Mouse (Mus musculus) hindbrain, embryonic 13.5 days (tissue): ENCODE results near the gene Bend3. TPM values are rescaled to one million over a fixed set of nuclear protein-coding genes. Genes with fewer than 3 reads are reported as not detected.
"Not testable (repeated sequence)": the region's sequence is repeated elsewhere in the genome, so short reads cannot be mapped to it uniquely, and the experiment has no call there.

Experiments used
- ATAC-seq: fragments of 200-750 bp; cut with Nextera tagmentation; 2 replicates; pipeline ENCODE4 v1.8.0; 2017; ENCODE audit warnings: moderate TSS enrichment; ENCODE audit not compliant: low FRiP score
- H3K27ac ChIP-seq: fragments of 300-500 bp; sonication (generic); 2 replicates; pipeline ENCODE4 v1.5.1; 2015; ENCODE audit warnings: inconsistent platforms, mild to moderate bottlenecking, moderate library complexity
- H3K27me3 ChIP-seq: fragments of 300-500 bp; sonication (generic); 2 replicates; pipeline ENCODE4 v1.6.1; 2015; ENCODE audit warnings: mild to moderate bottlenecking, inconsistent platforms
- H3K36me3 ChIP-seq: fragments of 300-500 bp; sonication (generic); 2 replicates; pipeline ENCODE4 v1.6.1; 2015; ENCODE audit warnings: mild to moderate bottlenecking, inconsistent platforms
- H3K4me1 ChIP-seq: fragments of 300-500 bp; sonication (generic); replicated peaks from 2 replicates; pipeline ENCODE4 v1.6.1; 2015; ENCODE audit warnings: inconsistent platforms
- H3K4me2 ChIP-seq: fragments of 300-500 bp; sonication (generic); 2 replicates; pipeline ENCODE4 v1.6.1; 2015; ENCODE audit warnings: inconsistent platforms, mild to moderate bottlenecking, moderate library complexity
- H3K4me3 ChIP-seq: fragments of 300-500 bp; sonication (generic); 2 replicates; pipeline ENCODE4 v1.5.1; 2015; ENCODE audit warnings: mild to moderate bottlenecking, inconsistent platforms
- H3K9ac ChIP-seq: fragments of 300-500 bp; sonication (generic); 2 replicates; pipeline ENCODE4 v1.6.1; 2015; ENCODE audit warnings: mild to moderate bottlenecking, inconsistent platforms
- H3K9me3 ChIP-seq: fragments of 300-500 bp; sonication (generic); 2 replicates; pipeline ENCODE4 v1.6.1; 2016; ENCODE audit warnings: inconsistent platforms
- WGBS: fragments of 180-500 bp; shearing (Covaris S2); methylation state at CpG from one replicate; pipeline ENCODE4 v1.1.7; 2015; 5-methylcytosine and 5-hydroxymethylcytosine counted together
- polyA plus RNA-seq: library from polyadenylated mRNA; unstranded; fragments of >200 nt; fragmentation: Nextera tagmentation; extraction: Ambion mirVana; gene quantifications from 2 replicates; pipeline ENCODE4 v1.2.1, GENCODE M21; 2015

The Bend3 gene
- polyA plus RNA-seq, 1 experiment from 2014 or later, result 3.0 TPM

DNA sequence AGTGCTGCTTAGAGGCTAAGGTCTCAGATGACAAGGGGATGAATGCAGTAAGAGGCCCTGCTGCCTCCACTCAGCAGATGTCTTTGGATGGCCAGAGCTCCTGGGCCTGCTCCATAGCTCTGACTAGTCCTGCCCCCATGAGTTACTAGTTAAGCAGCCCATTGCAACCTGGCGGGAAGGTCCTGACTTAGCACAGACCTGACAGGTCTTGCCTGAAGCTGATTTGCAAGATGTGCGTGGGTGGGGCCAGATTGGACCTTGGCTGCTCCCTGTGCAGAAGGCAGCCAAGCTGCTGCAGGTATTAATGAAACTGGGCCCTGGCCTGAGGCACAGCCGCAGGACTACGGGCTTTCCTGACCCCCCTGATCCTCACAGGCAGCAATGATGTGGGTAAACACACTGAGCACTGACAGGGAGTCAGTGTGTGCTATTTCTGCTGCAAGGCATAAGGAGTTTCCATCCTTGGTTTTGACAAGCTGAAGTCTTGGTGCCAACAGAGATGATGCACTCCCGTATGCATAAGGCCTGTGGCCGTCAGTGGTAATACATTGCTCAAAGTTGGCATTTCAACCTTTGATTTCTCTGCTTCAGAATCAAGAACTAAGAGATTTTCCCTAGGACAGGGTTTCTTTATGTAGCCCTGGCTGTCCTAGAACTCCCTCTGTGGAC, 38.5 kb downstream of the Bend3 start:
- Histone ChIP-seq H3K36me3 (peaks cover 16% of the 10 kb centered on the region), H3K27ac (no peak overlapping the region), H3K9me3 (no peaks in the 10 kb centered on the region), H3K4me3 (no peak overlapping the region), H3K9ac (no peak overlapping the region), H3K4me1 (peaks cover 4% of the 10 kb centered on the region; the same call in 1 of the 2 replicates), H3K4me2 (no peak overlapping the region), H3K27me3 (no peaks in the 10 kb centered on the region)
- 84% methylated on average over 6 of the region's 6 CpGs for WGBS
- no peak for ATAC-seq

DNA sequence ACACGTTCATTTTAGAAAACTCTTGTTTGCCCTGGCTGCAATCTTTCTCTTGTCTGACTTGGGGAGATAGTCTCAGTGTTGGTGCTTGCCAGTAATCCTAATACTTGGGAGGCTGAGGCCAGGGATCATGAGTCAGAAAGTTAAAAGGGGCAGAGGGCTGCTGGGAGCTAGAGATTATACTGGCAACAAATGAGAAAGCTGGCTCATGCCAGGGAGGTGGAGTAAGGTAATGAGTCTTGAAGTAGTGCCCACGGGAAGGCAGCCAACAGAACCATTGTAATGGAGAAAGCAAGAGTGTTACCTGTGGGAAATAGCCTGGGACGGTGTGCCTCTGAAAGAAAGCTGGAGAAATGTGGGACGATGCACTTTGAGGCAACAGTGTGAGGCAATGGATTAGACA, 39.2 kb downstream of the Bend3 start:
- Histone ChIP-seq H3K4me1 (peaks cover 4% of the 10 kb centered on the region; the same call in 1 of the 2 replicates), H3K4me3 (no peak overlapping the region), H3K36me3 (peaks cover 12% of the 10 kb centered on the region), H3K27ac (no peak overlapping the region), H3K9ac (no peak overlapping the region), H3K27me3 (no peaks in the 10 kb centered on the region), H3K4me2 (no peak overlapping the region), H3K9me3 (no peaks in the 10 kb centered on the region)
- whole genome bisulfite sequencing, result 62% methylated on average over 4 of the region's 4 CpGs
- no peak for ATAC-seq

DNA sequence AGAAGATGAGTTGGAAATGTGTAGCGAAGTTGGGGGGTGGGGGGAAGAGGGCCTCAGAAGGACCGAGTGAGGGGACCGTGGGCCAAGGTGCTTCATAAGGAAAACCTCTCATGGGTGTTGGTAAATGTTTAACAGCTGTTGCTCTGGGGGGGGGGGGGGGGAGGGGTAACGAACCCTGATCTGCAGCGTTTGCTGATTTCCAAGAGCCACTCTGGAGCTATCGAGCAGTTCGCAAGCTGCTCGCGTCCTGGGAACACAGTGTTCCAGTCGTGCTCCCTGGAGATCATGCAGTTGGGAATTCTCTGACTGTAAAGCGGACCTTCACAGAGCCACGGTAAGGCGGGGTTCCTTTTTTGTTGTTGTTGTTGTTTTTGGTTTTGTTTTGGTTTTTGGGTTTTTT, 39.7 kb downstream of the Bend3 start:
- H3K27ac ChIP-seq, result no peak overlapping the region
- H3K4me2 ChIP-seq, result no peak overlapping the region
- H3K9ac ChIP-seq, result no peak overlapping the region
- H3K27me3 ChIP-seq, result no peaks in the 10 kb centered on the region
- H3K4me1 ChIP-seq, result peaks cover 4% of the 10 kb centered on the region; the same call in 1 of the 2 replicates
- ATAC-seq, result no peak
- no peak overlapping the region for H3K4me3 ChIP-seq
- WGBS, result 78% methylated on average over 11 of the region's 13 CpGs
- no peaks in the 10 kb centered on the region for H3K9me3 ChIP-seq
- peaks cover 7% of the 10 kb centered on the region for H3K36me3 ChIP-seq

DNA sequence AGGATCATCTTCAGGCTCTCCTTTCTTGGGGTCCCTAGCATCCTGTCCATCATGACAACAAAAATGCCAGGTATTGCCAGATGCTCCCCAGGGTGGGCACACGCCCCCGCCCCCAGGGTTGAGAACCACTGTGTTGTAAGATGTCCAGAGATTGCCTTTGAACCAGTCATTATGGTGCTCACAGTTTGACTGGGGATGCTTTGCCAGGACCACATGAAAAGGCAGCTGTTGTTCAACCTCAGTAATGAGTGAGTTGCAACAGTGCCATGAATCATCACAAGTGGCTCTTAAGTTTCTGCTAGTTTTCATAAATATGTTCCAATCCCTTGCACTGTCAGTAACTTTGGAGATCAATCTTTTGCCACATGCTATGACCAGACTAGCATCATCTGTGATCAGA, 41.3 kb downstream of the Bend3 start:
- peaks cover 4% of the 10 kb centered on the region for H3K36me3 ChIP-seq
- ATAC-seq, result no peak
- H3K4me2 ChIP-seq, result no peak overlapping the region
- no peaks in the 10 kb centered on the region for H3K27me3 ChIP-seq
- no peak overlapping the region for H3K27ac ChIP-seq
- H3K4me3 ChIP-seq, result no peak overlapping the region
- no peaks in the 10 kb centered on the region for H3K9me3 ChIP-seq
- peaks cover 4% of the 10 kb centered on the region; the same call in 1 of the 2 replicates for H3K4me1 ChIP-seq
- H3K9ac ChIP-seq, result no peak overlapping the region
- WGBS, result 100% methylated on average over 2 of the region's 2 CpGs

DNA sequence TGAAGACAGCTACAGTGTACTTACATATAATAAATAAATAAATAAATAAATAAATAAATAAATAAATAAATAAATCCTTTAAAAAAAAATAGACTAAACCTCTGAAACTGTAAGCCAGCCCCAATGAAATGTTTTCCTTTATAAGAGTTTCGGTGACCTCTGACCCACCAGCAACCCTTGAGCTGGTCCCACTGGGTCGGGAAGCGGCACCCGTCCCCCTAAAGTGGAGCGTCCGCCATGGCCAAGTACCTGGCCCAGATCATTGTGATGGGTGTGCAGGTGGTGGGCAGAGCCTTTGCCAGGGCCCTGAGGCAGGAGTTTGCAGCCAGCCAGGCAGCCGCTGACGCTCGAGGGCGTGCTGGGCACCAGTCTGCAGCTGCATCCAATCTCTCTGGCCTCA, 45.3 kb downstream of the Bend3 start, which contains the start of gene Gm9803:
Gene Gm9803 (plus strand): TSS at position 154 of the 400 bp plus-strand sequence.
- 97% methylated on average over 10 of the region's 10 CpGs for WGBS
- not testable (repeated sequence) for ATAC-seq, H3K9ac ChIP-seq, H3K4me2 ChIP-seq, H3K9me3 ChIP-seq, H3K27ac ChIP-seq, H3K27me3 ChIP-seq, H3K4me3 ChIP-seq
- Histone ChIP-seq H3K4me1 (peaks cover 20% of the 10 kb centered on the region), H3K36me3 (peaks cover 29% of the 10 kb centered on the region)

DNA sequence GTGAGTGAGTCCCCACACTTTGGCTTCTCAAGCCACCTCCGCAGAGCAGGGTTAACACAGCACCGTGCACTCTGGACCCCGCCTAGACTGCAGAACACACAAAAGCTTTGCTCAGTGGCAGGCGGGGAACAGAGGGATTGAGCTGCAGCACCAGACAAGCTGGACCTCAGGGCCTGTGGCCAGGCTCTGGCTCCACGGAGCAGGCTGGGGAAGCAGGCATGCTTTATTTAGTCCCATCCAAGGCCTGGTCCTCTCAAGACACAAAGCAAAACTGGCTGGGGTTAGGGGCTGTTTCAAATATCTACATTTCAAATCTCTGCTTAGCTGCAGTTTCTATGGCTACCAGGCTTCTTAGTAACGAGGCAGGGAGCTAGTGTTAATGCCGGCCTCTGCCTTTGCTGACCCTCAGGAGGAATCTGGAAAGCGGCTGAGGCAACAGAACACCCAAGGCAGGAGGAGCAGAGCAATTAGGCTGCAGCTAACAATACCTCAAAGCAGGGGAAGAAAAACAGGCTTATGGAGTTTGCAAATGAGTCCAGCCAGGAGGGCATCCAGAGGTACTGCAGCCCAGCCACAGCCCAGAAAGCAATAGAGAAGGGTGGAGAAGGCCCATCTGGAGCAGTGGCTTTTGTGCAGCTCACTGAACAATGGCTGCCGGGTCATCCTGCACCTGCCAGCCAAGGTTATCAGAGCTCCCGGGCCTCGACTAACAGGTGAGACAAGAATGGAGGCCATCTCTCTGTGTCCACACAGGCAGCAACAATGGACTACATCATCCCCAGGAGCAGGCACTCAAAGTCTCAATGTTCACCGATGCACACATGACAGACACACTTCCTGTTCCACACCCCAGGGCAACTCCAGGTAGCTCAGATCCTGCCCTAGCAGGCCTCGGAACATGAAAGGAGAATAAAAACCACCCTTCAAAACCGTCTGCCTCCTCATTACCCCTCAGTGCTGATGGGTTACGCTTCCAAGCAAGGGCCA, 48.9 kb downstream of the Bend3 start:
- Histone ChIP-seq H3K9me3 (no peaks in the 10 kb centered on the region), H3K4me3 (no peak overlapping the region), H3K4me1 (peaks cover 20% of the 10 kb centered on the region), H3K36me3 (peaks cover 63% of the 10 kb centered on the region), H3K27ac (peak overlapping the region; percentile 80), H3K9ac (peak overlapping the region; percentile 57), H3K4me2 (no peak overlapping the region), H3K27me3 (no peaks in the 10 kb centered on the region)
- peak; percentile 68 for ATAC-seq
- 33% methylated on average over 15 of the region's 15 CpGs for WGBS

DNA sequence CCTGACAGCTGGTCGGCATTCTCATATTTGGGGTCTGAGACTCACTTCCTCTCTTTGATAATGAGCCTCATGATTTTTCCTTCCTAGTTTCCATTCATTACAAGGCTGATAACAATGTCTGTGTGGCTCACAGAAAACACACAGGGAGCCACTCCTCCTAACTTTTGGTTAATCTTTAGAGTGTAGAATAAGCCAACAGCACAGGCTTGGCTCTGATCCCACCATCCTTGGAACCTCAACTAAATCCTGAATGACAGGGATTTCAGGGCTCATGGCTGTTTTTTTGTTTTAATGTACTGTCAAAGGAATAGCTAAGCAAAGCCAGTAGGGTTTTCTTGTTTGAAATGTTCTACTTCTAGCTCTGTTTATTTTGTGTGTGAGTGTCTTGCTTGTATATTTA, 55.8 kb downstream of the Bend3 start:
- peaks cover 9% of the 10 kb centered on the region for H3K4me1 ChIP-seq
- no peak overlapping the region for H3K4me2 ChIP-seq

DNA sequence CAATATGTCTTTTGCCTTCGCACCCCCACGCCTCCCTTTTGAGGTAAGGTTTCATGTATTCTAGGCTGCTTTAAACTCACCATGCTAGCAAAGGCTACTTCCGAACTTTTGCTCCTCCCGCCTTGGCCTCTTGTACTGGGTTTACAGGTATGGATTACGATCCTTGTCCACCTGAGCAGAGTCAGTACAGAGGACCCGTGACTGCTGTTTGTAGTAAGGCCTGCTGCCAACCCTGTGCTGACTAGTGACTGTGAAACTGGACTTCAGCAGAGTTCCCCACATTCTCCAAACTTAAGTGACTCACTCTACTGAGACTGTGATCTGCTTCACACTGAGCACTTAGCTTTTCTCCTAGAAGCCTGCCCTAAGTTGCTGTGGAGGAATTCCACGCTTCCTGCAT, 59.0 kb downstream of the Bend3 start:
- peaks cover 21% of the 10 kb centered on the region for H3K4me1 ChIP-seq
- no peak overlapping the region for H3K4me2 ChIP-seq
- no peak overlapping the region for H3K9ac ChIP-seq
- H3K27ac ChIP-seq, result no peak overlapping the region
- no peak for ATAC-seq
- no peaks in the 10 kb centered on the region for H3K9me3 ChIP-seq
- H3K27me3 ChIP-seq, result no peaks in the 10 kb centered on the region
- H3K4me3 ChIP-seq, result no peak overlapping the region
- 94% methylated on average over 7 of the region's 7 CpGs for WGBS
- peaks cover 19% of the 10 kb centered on the region for H3K36me3 ChIP-seq

More for the DNA sequence above, 55.8 kb downstream of the Bend3 start:
- Histone ChIP-seq H3K27ac (no peak overlapping the region), H3K9me3 (no peaks in the 10 kb centered on the region), H3K9ac (no peak overlapping the region), H3K36me3 (peaks cover 49% of the 10 kb centered on the region), H3K27me3 (no peaks in the 10 kb centered on the region), H3K4me3 (no peak overlapping the region)
- ATAC-seq, result no peak
- WGBS, result 88% methylated on average over 1 of the region's 1 CpGs

DNA sequence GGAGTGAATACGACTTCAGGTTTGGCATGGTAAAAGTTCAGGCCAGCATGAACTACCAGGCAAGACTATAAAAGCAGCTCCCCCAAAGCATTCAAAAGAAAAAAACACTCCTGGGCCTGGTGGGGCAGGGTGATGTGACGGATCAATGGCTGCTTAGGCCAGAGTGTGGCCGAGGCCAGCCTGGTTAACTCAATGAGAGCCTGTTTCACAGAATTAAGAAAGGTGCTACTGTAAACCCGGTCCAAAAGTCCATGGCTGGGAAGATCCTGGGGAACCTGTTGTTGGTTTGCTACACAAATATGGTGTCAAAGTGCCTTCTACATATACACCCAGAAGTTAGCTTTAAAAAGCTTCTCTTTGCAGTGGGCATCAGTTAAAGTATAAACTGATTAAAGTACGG, 60.2 kb downstream of the Bend3 start:
- Histone ChIP-seq H3K9me3 (no peaks in the 10 kb centered on the region), H3K4me2 (no peak overlapping the region), H3K4me3 (no peak overlapping the region), H3K9ac (peak overlapping the region; percentile 35; the same call in 1 of the 2 replicates), H3K27me3 (no peaks in the 10 kb centered on the region), H3K4me1 (peaks cover 21% of the 10 kb centered on the region), H3K27ac (no peak overlapping the region), H3K36me3 (peaks cover 13% of the 10 kb centered on the region)
- 86% methylated on average over 5 of the region's 5 CpGs for WGBS
- no peak for ATAC-seq

DNA sequence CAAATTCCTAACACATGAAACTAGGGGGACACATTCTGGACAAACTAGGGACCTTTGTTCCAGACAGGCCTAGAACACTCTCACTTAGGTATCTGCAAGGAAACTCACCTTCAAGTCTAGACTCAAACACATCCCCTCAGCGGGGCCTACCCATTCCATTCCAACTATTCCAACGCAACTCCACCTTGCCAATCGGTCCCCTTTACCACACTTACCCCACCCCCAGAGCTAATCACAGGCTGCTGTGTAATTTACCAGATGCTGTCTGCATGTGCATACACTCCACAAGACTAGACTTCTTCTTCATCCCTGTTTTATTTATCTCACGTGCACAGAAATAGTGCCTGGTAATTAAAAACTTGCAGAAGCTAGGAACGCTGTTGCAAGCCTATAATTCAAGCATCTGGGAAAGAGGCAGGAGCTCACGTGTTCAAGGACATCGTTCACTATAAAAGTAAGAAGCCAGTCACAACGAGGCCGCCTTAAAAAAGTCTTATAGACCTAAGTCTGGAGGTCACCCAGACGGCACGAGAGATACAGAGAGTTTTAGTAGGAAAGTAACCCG, 61.2 kb downstream of the Bend3 start:
- ATAC-seq, result no peak
- peaks cover 10% of the 10 kb centered on the region for H3K36me3 ChIP-seq
- H3K4me2 ChIP-seq, result peak overlapping the region; percentile 59
- peaks cover 21% of the 10 kb centered on the region for H3K4me1 ChIP-seq
- no peak overlapping the region for H3K27ac ChIP-seq
- no peaks in the 10 kb centered on the region for H3K9me3 ChIP-seq
- peak overlapping the region; percentile 88 for H3K4me3 ChIP-seq
- WGBS, result 25% methylated on average over 12 of the region's 12 CpGs
- peak overlapping the region; percentile 92 for H3K9ac ChIP-seq
- no peaks in the 10 kb centered on the region for H3K27me3 ChIP-seq

DNA sequence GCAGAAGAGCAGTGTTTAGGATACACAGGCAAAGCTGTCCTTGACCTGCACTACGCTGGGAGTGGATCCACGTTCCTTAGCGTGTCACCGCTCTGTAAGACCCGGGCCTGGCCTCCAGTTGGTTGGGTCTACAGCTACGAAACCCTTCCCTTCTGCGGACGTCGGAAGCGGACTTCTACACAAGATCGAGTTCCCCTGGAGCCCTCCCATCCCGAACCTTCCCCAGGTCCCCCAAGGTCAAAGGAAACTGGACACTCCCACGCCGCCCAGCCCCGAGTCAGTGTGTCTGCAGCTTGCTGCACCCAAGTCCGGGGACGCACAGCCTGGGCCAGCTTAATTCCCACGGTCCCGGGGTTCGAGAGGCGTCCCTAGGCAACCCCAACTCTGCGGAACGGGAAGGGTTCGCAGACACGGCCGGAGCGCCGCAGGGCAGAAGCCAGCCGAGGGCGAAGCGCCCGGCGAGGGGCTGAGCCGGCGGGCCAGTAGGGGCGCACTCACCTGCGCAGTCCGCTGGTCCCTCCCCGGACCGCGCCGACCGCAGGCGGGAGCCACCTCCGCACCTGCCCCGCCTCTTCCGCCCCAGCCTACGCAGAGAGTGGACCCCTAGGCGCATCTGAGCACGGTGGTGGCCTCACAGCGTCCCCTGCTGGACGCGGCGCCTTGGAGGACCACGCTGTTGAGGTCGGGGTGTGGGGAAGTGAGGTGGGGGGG, 62.0 kb downstream of the Bend3 start, which contains the start of gene 1700021F05Rik:
Gene 1700021F05Rik (minus strand): TSS at position 553 of the 711 bp plus-strand sequence.
- Histone ChIP-seq H3K4me3 (peak within 1 kb of the TSS; percentile 88), H3K27me3 (no peaks in the 10 kb centered on the region), H3K27ac (peak within 1 kb of the TSS; percentile 83), H3K9me3 (no peaks in the 10 kb centered on the region), H3K9ac (peak within 1 kb of the TSS; percentile 92), H3K4me2 (peak within 1 kb of the TSS; percentile 59), H3K4me1 (peaks cover 21% of the 10 kb centered on the region), H3K36me3 (peaks cover 9% of the 10 kb centered on the region)
- WGBS, result under 1% methylated on average over 47 of the region's 56 CpGs
- ATAC-seq, result peak; percentile 99
